Mouse (Mus musculus) adrenal gland, postnatal 4 days (tissue): ENCODE measurements at regions not wholly inside any gene's neighbourhood (a gene's known extent, or its start where the extent isn't known, plus 50 kb on each side); places are given as distances from the start of the nearest gene placed in this dataset.

Experiments
- DNase-seq, 2 experiments: peaks; one replicate each; pipeline ENCODE4 v3.0.0; 2021 to 2022; ENCODE audit warnings: low spot score in 2 of 2, mixed read lengths in 2 of 2

DNA sequence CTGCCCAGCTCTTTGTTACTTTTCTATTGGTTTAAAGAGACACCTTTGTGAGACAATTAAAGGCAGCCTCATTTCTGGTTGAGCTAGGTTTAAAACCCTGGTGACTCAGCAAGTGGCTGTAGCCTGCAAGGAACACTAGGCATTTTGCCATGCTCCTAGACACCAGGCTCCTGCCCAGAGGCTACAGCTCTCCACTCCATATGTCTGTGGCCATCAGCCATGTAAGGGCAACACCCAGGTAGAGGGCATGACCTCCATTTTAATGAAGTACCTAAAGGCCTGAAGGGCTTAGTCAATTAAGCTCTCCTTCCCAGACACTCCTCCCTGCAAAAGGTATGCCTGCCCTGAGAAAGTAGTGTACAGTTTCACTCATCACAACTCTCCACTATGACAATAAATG, 130.9 kb downstream of the Bod1 start:
- no peak for DNase-seq

DNA sequence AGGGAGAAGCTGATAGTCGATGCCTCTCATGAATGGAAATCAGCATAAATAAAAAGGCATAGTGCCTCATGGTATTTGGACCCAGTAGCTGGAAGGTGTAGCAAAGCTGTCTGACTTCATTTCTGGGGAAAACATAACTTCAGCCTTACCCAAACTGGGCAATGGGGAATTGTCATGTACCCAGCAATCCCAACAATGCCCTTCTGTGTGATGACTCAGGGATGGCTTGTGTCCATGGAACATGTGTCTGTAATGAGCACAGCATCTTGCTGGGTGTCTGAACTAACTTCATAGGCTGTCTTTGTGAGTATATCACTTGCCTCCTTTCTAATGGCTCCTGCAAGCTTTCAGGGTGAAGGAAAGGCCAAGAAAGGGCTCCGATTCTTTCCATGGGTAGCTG, 140.3 kb downstream of the Bod1 start:
- DNase-seq, result no peak

DNA sequence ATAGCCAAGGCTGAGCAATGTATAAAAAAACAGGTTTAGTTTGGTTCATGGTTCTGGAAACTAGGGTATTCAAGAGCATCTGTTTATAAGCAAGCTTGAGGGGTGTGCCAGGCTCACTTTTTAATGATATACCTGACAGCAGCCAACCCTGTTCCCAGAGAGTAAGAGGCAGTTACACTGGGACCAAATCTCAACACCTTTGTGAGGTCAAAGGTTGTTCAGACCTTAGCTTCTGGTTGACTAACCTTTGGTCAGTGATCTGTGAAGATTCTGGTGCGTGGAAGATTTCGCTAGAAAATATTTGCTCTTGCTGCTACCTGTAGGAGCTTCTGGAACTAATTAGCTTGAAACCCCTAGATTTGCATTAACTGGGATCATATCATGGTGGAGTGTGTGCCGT, 140.8 kb downstream of the Bod1 start:
- no peak for DNase-seq

DNA sequence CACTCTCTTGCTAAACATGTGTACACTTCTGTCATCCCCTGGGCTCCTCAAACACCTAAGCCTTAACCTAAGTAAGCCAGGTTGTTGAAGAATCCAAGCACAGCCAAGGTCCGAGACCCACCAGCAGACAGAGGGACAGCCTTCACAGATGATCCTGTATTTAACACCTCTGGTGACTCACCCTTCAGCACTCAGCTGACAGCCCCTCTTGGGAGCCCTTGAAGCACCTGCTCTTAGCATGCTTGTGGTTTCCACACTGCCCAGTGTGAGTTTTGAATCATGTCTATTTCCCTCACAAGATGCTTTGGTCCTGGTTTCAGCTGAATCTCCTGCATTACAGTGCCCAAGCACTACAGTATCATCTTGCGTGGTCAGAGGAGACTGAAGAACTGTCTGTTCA, 142.0 kb downstream of the Bod1 start:
- DNase-seq, result no peak

DNA sequence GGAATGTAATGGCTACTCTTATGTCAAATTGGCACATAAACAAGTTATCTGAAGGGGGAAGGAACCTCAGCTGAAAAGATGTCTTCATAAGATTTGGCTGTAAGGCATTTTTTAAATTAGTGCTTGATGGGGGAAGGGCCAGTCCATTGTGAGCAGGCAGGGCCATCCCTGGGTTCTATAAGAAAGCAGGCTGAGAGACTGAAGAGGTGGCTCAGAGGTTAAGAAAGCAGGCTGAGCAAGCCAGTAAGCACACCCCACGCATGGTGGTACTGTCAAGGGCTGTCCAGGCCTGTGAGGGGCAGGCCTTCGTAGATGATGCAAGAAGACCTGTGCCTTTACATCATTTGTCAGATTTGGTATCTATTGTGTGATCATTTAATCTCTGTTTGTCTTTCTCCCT, 147.0 kb downstream of the Bod1 start:
- no peak for DNase-seq

DNA sequence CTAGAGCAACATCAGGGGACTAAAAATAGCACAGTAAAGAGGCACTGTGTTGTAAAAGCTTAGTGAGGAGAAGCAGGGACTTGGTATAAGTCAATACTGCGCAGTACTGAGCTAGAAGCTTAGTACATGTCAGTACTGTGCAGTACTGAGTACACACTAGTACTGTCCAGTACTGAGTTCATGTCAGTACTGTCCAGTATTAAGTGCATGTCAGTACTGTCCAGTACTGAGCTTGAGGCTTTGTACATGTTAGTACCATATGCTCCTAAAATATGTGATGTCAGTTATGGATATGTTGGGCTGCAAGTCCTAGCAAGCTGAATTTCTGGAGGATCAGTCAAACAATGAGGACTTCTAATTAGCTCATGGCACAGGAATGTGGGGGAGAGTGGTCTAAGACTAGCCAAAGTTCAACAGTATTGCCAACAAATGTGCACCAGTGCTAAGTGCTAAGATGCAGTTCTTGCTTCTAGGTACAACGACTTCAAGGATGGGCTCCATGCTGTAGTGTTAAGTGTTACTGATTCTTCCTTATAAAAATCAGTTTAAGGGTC, 147.5 kb downstream of the Bod1 start:
- DNase-seq, result no peak

DNA sequence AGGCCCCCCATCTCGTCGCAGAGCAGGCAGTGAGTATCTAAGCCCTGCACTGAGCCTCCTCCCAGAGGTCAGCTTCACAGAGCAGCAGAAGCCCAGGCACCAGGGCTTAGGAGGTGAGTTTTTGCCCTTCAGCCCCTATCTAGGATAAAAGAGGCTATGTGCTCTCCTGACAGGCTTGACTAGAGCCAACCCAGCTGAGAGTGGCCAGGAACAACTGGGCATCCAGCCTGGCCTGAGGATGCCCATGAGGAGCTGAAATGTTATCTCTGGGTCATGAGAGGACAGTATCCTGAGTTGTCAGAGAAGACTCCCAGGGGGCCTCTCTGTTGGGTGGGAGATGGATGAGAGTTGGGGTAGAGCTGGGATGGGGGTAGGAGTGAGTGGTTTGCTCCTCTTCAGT, 149.6 kb downstream of the Bod1 start:
- no peak for DNase-seq

DNA sequence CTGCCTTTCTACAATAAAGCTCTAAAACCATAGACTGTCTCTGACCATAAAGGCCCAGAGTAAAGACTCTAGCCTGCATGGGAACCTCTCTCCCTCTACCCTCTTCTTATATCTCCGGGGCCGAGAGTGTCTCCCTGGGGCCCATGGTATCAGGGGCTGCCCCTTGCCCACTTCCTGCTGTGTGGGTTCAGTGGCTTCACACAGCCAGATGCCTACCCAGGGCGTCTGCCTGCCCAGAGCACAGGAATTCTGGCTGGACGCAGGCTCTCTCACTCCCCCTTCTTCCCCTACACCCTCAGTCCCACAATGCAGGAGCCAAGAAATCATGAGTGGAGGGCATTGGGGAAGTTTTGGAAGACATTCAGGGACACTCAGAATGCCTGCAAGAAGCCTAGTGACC, 150.8 kb downstream of the Bod1 start:
- no peak for DNase-seq

DNA sequence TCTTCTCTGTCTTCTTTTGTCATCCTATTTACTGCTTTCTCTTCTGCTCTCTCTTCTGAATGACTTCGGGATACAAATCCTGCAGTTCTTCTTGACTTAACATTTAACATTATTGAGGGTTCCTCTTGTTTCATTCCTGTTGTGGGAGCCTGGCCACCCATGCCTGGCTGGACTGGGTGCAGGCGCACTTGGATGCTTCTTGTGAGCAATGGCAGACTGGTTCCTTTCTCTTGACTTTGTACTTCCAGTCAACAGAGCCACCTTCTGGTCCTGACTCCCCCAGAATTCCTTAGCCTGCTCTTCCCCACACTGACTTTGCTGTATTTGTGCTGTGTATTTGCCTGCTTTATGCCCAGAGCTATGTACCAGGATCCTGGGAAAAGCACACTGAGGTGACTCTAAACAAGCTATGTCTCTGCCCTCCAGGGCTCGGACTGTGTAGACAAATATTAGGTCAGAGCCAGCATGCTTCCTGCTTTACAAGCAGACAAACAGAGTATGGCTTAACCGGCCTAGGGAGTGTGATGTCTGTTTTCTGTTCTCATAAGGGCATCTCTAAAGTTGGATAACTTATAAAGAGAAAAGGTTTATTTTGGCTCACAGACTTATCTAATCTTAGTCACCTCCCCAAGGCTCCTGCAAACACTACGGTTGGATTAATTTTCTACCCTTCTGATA, 133.5 kb upstream of the Stc2 start:
- no peak for DNase-seq

DNA sequence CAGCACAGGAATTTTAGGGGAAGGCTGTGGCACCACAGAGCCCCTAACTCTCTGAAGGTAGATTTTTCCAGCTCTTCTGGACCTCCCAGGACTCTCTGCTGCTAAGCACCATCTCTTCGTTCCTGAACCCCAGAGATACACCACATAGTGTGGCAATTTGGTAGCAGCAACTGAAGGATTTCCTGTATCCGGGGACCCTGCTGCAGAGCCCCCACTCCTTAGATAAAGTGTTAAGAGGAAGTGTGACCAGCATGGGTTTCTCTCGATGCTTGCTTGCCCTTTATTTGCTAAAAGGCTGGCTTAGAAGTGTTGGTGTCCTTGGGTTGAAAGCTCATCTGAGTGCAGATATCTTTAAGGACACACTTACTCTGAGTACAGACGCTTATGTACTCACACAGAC, 115.6 kb upstream of the Stc2 start:
- no peak for DNase-seq

DNA sequence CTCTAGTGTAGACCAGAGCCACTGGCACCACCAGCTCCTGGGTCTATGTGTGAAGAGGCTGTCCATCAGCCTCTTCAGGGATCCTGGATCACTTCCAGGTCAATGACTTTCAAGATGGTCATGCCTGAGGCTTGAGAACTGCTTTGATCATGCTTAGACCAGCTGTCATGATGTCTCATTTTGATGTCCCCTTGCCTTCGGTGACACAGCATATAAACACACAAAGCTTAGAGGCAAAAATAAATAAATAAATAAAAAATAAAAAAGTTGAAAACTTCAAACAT, 111.1 kb upstream of the Stc2 start:
- DNase-seq, result no peak

DNA sequence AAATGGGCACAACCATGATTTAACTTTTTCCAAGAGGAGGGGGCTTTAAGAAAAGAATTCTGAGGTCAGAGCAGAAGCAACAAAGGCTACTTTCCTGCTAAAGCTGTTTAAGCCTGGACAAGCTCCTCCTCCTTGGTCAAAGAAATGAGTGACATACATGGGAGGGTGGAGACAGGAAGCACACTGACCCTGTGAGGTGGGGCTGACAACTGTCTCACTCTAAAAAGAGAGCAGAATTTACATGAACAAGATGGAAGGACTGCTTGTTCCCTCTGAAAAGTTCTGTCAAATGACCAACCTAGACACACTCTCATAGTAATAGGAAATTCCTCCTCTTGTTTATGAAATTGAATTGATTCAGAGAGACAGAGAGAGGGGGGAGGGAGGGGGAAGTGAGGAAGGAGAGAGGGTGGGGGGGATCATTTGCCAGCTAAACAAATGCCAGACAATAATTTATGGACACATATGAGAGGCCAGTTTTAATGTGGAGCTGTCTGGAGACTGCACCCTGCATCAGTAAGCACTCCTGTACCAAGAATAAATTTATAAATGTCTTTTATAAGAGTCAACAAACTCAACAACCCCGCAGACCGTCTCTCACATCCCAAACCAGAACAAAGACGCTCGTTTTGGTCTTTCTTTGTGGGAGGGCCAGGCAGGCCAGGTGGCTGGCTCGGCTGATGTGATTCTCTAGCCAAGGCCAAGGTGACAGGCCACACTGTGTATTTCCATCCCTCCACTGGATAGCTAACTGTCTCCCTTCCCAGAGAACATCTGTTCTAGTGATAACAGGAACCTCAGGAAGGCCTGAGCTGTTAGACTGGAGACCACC, 110.6 kb upstream of the Stc2 start:
- no peak for DNase-seq

DNA sequence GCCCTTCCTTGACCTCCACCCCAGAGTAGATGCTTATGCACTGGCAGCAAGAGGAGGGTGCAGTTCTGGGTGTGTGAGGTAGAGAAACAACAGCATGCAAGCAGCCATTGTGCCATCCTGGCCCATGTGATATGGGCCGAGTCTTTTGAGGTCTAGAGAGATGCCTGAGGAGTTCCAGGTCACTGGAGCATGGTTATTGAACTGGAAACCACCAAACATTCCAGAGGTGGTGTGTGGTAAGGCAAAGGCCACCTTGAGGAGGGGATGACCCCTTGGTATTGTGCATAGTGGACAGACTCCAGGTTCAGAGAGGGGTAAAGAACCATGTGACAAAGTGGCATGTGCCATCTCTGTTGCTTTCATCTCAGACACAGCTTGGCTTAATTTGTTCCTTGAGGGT, 107.9 kb upstream of the Stc2 start:
- no peak for DNase-seq

DNA sequence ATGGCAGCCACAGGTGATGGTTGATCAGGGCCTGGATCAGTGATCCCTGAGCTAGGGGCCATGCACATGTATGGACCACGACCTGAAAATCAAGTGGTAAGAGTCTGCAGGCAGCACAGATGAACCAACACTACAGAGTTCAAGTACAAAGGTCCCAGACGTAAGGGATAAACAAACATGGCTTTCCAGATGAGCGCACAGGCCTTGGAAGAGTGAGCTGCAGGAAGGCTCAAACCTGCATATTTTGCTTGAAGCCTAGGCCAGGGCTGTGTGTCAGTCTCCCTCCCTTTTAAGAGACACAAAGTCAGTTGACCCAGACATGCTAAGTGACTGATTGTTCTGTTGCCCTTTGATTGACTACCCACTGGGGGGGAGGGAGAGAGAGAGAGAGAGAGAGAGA, 107.2 kb upstream of the Stc2 start:
- DNase-seq, result no peak

DNA sequence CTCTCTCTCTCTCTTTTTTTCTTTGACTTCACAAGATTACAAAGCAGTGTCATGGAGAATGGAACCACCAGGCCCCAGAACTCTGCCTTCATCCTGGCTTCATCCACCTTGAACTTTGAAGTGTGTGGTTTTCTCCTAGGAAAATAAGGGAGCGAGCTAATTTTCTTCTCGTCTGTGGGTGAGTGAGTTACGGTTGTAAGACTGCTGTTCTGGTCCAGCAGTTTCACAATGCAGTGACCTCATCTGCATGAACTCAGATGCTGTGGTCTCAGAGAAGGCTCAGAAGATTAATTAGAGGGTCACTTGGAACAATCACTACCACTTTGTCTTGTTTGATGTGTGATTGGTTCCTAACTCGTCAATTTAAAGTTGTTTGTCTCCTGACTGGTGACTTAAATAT, 103.1 kb upstream of the Stc2 start:
- DNase-seq, result no peak

DNA sequence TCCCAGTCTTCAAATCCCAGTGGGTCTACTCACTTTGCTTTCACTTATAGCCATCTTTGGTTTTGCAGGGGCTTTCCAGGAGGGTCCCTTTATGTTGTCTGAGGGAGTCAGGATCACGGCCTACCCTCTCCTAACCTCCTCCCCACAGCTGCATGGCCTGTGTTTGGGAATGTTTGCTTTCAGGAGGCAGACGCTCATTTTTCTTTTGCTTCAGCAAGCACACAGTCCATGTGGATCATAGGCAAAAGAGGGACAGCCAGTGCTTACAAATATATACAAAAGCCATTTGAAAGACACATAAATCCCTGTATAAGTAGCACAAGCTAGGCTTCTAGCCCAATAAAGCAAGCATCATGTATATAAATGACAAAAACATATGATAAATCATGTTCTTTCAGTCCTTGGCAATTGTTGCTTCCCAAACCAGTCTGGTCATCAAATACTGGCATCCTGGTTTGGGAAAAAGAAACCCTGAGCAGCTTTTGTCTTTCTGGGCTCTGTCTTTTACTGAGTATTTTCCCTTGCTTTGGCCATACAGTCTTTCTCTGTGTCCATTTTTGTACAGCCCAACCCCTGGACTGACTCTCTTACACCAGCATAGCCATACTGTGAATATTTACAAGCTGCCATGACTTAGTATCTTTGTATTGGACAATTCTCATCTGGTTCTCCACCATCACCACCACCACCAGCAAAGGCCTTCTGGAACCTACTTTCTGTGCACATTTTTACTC, 101.0 kb upstream of the Stc2 start:
- DNase-seq, result no peak

DNA sequence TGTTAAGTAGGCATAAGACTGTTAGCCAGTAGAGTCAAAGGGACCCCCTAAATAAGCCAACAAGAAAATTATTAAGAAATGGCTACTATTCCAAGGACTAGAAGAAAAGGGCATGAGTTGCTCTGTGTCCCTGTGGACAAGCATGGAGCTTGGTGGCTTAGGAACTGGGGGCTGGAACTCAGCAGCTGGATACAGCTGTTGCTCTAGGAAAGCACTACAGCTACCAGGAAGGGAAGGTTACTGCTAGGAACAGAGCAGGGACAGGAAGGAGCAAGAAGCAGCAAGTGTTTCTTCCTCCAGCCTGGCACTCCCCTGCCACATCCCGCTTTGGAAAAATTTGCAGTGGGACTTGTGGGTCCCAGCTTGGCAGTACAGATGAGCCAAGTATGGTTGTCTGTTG, 95.0 kb upstream of the Stc2 start:
- DNase-seq, result no peak

DNA sequence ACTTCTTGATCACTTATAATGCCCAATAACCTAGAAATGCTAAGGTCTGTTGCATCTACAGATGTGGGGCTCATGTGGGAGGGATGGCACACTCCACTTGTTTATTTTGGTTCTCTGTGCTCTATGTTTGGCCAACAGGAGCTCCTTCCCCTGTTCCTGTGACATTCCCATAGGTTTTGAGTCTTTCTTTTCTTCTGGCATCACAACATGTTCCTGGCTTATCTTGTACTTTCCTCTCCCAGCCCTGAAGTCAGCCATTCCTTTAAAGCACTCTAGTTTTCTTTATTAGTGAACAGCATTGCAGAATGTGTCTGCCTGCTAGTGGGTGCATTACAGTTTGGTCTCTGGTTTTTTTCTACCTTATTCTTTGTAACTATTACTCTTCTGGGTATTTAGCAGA, 92.6 kb upstream of the Stc2 start:
- no peak for DNase-seq

DNA sequence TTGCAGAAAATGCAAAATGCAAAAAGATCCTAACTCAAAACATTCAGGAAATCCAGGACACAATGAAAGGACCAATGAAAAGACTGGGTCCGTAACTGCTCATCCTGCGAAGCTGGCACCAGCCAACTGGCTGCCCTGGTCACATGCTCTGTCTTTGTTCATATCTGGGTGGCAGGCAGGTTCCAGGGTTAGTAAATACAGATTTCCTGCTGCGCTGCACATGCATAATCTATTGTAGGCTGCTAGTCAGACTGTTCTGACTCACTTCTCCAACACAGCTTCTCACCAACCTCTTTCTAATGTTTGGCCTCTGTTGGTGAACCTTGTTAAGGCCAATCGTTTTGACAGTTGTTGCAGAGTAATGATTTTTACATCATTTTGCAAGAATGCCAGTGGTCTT, 92.0 kb upstream of the Stc2 start:
- DNase-seq, result no peak

DNA sequence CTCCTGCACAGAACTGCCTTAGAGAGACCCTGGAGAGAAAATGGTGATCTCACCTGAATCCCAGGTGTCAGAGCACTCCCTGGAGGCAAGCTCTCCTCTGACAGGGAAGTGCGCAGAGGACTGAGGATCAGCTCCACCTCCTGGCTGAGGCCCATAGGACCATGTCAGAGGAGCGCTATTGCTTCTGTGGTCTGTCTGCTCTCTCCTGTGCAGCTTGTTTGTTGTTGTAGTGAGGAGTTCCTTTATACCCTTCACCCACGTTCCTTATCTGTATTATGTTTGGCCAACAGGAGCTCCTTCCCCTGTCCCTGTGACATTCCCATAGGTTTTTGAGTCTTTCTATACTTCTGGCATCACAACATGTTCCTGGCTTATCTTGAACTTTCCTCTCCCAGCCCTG, 91.5 kb upstream of the Stc2 start:
- no peak for DNase-seq

DNA sequence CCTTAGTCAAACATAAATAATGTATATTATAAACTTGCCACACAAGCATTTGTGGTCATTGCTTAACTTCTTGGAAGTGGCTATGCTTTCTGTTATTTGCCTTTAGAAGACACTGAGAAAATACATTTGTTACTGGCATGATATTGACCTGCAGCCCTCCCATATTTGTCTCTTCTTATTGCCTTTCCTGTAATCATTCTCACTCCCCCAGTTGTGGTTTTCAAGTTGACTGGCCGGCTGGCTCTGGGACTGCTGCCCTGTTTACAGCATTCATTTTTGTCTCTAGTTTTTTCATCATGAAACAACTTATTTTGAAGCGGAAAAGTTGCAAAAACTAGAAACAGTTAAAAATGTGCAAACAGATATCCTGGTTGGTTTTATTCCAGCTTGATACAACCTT, 57.5 kb upstream of the Stc2 start:
- DNase-seq, result no peak
